Mouse (Mus musculus) olfactory bulb, adult 2 months (tissue): ENCODE data around the gene Olfr1220.

Source experiments
- CTCF ChIP-seq: fragments of 200-500 bp; IDR thresholded peaks from 2 replicates; pipeline ENCODE4 v1.5.1; 2012; ENCODE audit warnings: low read depth, mild to moderate bottlenecking, low read length, moderate library complexity; ENCODE audit not compliant: insufficient read depth
- POLR2A ChIP-seq: fragments of 200-500 bp; IDR thresholded peaks from 2 replicates; pipeline ENCODE4 v1.6.1; 2012; ENCODE audit warnings: mild to moderate bottlenecking, low read depth, low read length, moderate library complexity; ENCODE audit not compliant: insufficient read depth

- no peak for TF ChIP-seq CTCF
- no peak for TF ChIP-seq POLR2A
These were observed 10.5 kb upstream of the Olfr1220 start, which contains the start of gene Olfr1221 for GRCm38 (mm10) chr2:89117183-89117582.
